Mouse (Mus musculus): ENCODE measurements around the gene Sap30bp.

DNA sequence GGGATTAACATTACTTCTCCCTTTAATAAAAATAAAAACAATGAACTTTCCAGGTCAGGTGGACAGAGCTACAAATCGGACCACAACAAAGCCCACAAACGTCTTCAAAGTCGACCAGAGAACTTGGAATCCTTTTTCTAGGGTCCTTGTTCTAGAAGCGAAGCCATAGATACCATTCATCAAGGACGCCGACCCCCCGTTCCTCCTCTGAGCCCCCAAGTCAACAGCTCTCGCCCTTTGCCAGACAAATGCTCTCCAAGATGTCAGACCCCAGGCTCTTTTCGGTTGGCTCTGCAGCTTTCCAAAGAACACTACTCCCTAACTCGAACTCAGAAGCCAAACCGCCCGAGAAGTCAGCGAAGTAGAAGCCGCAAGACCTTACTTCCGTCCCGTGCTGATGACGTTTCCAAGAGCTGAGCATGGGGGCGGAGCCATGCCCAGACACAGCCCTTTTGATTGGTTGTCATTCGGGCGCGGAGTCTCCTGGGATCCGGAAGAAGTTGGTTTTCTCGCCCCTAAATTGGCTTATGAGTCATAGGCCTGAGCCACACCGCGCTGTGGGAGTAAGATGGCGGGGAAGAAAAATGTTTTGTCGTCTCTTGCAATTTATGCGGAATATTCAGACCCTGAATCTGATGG, at the start of gene Sap30bp, which contains the start of gene Recql5:
- TF ChIP-seq CTCF (IDR thresholded peaks at IDR 0.05; ENCODE audit: low read depth) (no peak), EP300 (IDR thresholded peaks at IDR 0.05; ENCODE audit: low read depth) (no peak)

Measured in heart, postnatal 0 days (tissue).